Mouse (Mus musculus) limb, embryonic 14.5 days (tissue): ENCODE measurements around the gene Mindy3. TPM values are rescaled to one million over a fixed set of nuclear protein-coding genes. Genes with fewer than 3 reads are reported as not detected.

Experiments
- ATAC-seq: fragments of 200-750 bp; cut with Nextera tagmentation; 2 replicates; pipeline ENCODE4 v1.8.0; 2017; ENCODE audit warnings: low read depth, moderate number of reproducible peaks, moderate TSS enrichment; ENCODE audit not compliant: low FRiP score
- DNase-seq: peaks from one replicate; pipeline ENCODE4 v3.0.0-alpha.2; 2015; ENCODE audit warnings: low spot score
- H3K27ac ChIP-seq: fragments of 300-500 bp; sonication (generic); replicated peaks from 2 replicates; pipeline ENCODE4 v1.5.1; 2014; ENCODE audit warnings: low read depth, mild to moderate bottlenecking, low read length, moderate library complexity, mixed read lengths
- H3K27me3 ChIP-seq: fragments of 300-500 bp; sonication (generic); 2 replicates; pipeline ENCODE4 v1.6.1; 2014; ENCODE audit warnings: low read length, mixed read lengths; ENCODE audit not compliant: control insufficient read depth, insufficient read depth
- H3K36me3 ChIP-seq: fragments of 300-500 bp; sonication (generic); 2 replicates; pipeline ENCODE4 v1.6.1; 2014; ENCODE audit warnings: mild to moderate bottlenecking, low read length, moderate library complexity, mixed read lengths; ENCODE audit not compliant: control insufficient read depth, insufficient read depth
- H3K4me1 ChIP-seq: fragments of 300-500 bp; sonication (generic); 2 replicates; pipeline ENCODE4 v1.6.1; 2014; ENCODE audit warnings: antibody characterized with exemption, low read length, mixed read lengths; ENCODE audit not compliant: control insufficient read depth, insufficient read depth
- H3K4me2 ChIP-seq: fragments of 300-500 bp; sonication (generic); replicated peaks from 2 replicates; pipeline ENCODE4 v1.6.1; 2014; ENCODE audit warnings: low read depth, mild to moderate bottlenecking, low read length, moderate library complexity; ENCODE audit not compliant: severe bottlenecking
- H3K4me3 ChIP-seq: fragments of 300-500 bp; sonication (generic); replicated peaks from 2 replicates; pipeline ENCODE4 v1.5.1; 2014; ENCODE audit warnings: low read length
- H3K9ac ChIP-seq: fragments of 300-500 bp; sonication (generic); 2 replicates; pipeline ENCODE4 v1.6.1; 2014; ENCODE audit warnings: mild to moderate bottlenecking, low read depth, low read length, moderate library complexity; ENCODE audit not compliant: severe bottlenecking
- H3K9me3 ChIP-seq: fragments of 300-500 bp; sonication (generic); 2 replicates; pipeline ENCODE4 v1.6.1; 2016; ENCODE audit warnings: low read length; ENCODE audit not compliant: control insufficient read depth
- POLR2A ChIP-seq: fragments of 200-500 bp; IDR thresholded peaks from 2 replicates; pipeline ENCODE4 v1.8.0; 2012; ENCODE audit warnings: inconsistent platforms, mild to moderate bottlenecking, moderate library complexity, borderline replicate concordance; ENCODE audit not compliant: insufficient read depth, insufficient read length; ENCODE audit errors: extremely low read depth
- WGBS: fragments of 180-500 bp; shearing (Covaris S2); extraction: QIAGEN DNeasy Blood & Tissue Kit; methylation state at CpG from one replicate; pipeline ENCODE4 v1.1.7; 2014; 5-methylcytosine and 5-hydroxymethylcytosine counted together
- polyA plus RNA-seq, 2 experiments: library from polyadenylated mRNA; depleted of rRNA in 1 of 2; stranded (reverse) in 1 of 2; unstranded in 1 of 2; fragments of >200 nt; fragmentation: Nextera tagmentation in 1 of 2; extraction: Ambion mirVana in 1 of 2; gene quantifications; 2 replicates each; pipeline versions ENCODE4 v1.2.1 to v1.2.3; 2012 to 2014

Mindy3 gene
- polyA plus RNA-seq, 2 experiments: 22.6 to 36.9 TPM

DNA sequence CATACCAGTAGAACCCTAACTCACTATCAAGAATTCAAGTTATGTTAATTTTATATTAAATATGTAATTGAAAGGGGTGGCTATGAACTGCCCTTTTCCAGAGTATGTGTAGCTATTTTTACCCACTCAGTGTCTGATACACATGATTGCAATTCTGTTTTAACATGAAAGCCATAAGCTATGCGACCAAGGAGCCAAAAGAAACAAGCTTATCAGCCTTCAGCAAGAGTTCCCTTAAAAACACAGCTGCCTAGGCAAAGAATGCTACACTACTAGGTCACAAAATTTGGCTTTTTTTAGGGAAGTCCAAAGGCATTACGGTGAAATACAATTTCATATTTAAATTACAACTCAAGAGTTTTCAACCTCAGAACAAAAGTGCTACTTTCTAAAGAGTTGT, 70.4 kb downstream of the Mindy3 start:
- H3K36me3 ChIP-seq: peaks cover 7% of the 10 kb centered on the region; the same call in 1 of the 2 replicates
- DNase-seq (no peak), ATAC-seq (no peak)
- no peak overlapping the region for H3K9ac ChIP-seq
- no peak overlapping the region for H3K4me3 ChIP-seq
- 0 out of 2 replicates have a peak, but pooled peaks cover 4% of the 10 kb centered on the region for H3K4me1 ChIP-seq
- no peak overlapping the region for H3K27ac ChIP-seq
- 87% methylated on average over 2 of the region's 2 CpGs for WGBS
- no peak for TF ChIP-seq POLR2A
- H3K27me3 ChIP-seq: no peaks in the 10 kb centered on the region
- no peaks in the 10 kb centered on the region for H3K9me3 ChIP-seq
- no peak overlapping the region for H3K4me2 ChIP-seq

DNA sequence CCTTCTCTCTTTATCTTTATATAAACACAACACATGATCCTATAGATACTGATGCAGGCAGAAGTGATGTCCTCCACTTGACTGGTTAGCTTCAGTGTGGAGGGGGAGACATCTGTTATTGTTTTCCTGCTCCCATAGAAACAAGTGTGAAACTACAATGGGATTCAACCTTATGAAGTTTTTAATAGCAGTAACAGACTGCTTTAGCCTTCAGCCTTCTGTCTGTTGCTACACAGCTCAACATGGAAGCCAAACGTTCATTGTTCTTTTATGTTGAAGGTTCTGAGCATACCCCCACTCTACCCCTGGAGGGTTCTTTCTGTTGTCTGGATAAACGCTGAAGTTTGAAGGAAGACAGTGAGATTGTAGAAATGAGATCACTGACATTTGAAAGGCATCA, 87.3 kb downstream of the Mindy3 start:
- no peaks in the 10 kb centered on the region for H3K9me3 ChIP-seq
- H3K36me3 ChIP-seq: no peaks in the 10 kb centered on the region
- H3K27me3 ChIP-seq: no peaks in the 10 kb centered on the region
- peaks cover 7% of the 10 kb centered on the region; the same call in 1 of the 2 replicates for H3K4me1 ChIP-seq
- H3K27ac ChIP-seq: no peak overlapping the region
- no peak for TF ChIP-seq POLR2A
- H3K9ac ChIP-seq: no peak overlapping the region
- ATAC-seq: peak; percentile 14; the same call in 1 of the 2 replicates
- H3K4me3 ChIP-seq: no peak overlapping the region
- whole genome bisulfite sequencing: 53% methylated on average over 2 of the region's 2 CpGs
- H3K4me2 ChIP-seq: no peak overlapping the region
- peak; percentile 26 for DNase-seq

DNA sequence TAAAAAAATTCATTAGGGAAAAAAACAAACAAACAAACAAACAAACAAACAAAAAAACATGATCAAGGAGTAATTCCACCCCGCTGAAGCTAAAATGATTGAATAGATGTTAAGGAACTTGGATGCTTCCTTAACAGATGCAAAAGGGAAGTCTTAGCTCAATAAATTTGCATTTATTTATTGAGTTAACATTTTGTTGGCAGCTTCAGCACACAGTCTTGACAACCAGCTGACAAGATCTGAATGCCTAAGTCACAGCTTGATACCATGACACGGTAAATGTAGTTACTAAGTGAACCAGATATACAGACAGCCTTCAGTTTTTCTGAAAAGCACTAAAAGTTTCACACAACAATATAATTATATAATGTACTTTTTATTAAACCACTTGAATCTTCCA, 89.7 kb downstream of the Mindy3 start:
- Histone ChIP-seq H3K4me3 (no peak overlapping the region), H3K27ac (no peak overlapping the region), H3K4me2 (no peak overlapping the region), H3K4me1 (peaks cover 7% of the 10 kb centered on the region; the same call in 1 of the 2 replicates), H3K9me3 (no peaks in the 10 kb centered on the region), H3K36me3 (no peaks in the 10 kb centered on the region), H3K27me3 (no peaks in the 10 kb centered on the region), H3K9ac (no peak overlapping the region)
- 74% methylated on average over 2 of the region's 2 CpGs for WGBS
- ATAC-seq: no peak
- DNase-seq: no peak
- no peak for TF ChIP-seq POLR2A

- Histone ChIP-seq H3K4me1 (peaks cover 7% of the 10 kb centered on the region; the same call in 1 of the 2 replicates), H3K27me3 (no peaks in the 10 kb centered on the region), H3K4me2 (peak overlapping the region; percentile 22; the same call in 1 of the 2 replicates), H3K9ac (no peak overlapping the region), H3K4me3 (no peak overlapping the region), H3K9me3 (no peaks in the 10 kb centered on the region), H3K36me3 (no peaks in the 10 kb centered on the region), H3K27ac (0 out of 2 replicates have a peak overlapping the region, but pooled peaks have one; percentile 15)
- TF ChIP-seq POLR2A: no peak
- DNase-seq (peak; percentile 50), ATAC-seq (0 out of 2 replicates have a peak, but pooled peaks have one; percentile 30)
- 13% methylated on average over 5 of the region's 5 CpGs for WGBS
Observed at GRCm38 (mm10) chr2:12329068-12329407, 90.2 kb downstream of the Mindy3 start.

GRCm38 (mm10) chr2:12328355-12329067, 90.8 kb downstream of the Mindy3 start:
- Histone ChIP-seq H3K4me2 (peak overlapping the region; percentile 22), H3K4me1 (peaks cover 7% of the 10 kb centered on the region; the same call in 1 of the 2 replicates), H3K36me3 (no peaks in the 10 kb centered on the region), H3K9me3 (no peaks in the 10 kb centered on the region), H3K9ac (no peak overlapping the region), H3K27me3 (no peaks in the 10 kb centered on the region), H3K4me3 (no peak overlapping the region), H3K27ac (0 out of 2 replicates have a peak overlapping the region, but pooled peaks have one; percentile 15)
- TF ChIP-seq POLR2A: no peak
- DNase-seq (peak; percentile 60), ATAC-seq (peak; percentile 38; the same call in 1 of the 2 replicates)
- WGBS: 18% methylated on average over 8 of the region's 8 CpGs
